Mouse (Mus musculus) limb, embryonic 14.5 days (tissue): ENCODE results near the gene Prep. TPM values are rescaled to one million over a fixed set of nuclear protein-coding genes. Genes with fewer than 3 reads are reported as not detected.

Experiments
- ATAC-seq: fragments of 200-750 bp; cut with Nextera tagmentation; 2 replicates; pipeline ENCODE4 v1.8.0; 2017; ENCODE audit warnings: low read depth, moderate number of reproducible peaks, moderate TSS enrichment; ENCODE audit not compliant: low FRiP score
- DNase-seq: peaks from one replicate; pipeline ENCODE4 v3.0.0-alpha.2; 2015; ENCODE audit warnings: low spot score
- H3K27ac ChIP-seq: fragments of 300-500 bp; sonication (generic); replicated peaks from 2 replicates; pipeline ENCODE4 v1.5.1; 2014; ENCODE audit warnings: low read depth, mild to moderate bottlenecking, low read length, moderate library complexity, mixed read lengths
- H3K27me3 ChIP-seq: fragments of 300-500 bp; sonication (generic); 2 replicates; pipeline ENCODE4 v1.6.1; 2014; ENCODE audit warnings: low read length, mixed read lengths; ENCODE audit not compliant: control insufficient read depth, insufficient read depth
- H3K36me3 ChIP-seq: fragments of 300-500 bp; sonication (generic); 2 replicates; pipeline ENCODE4 v1.6.1; 2014; ENCODE audit warnings: mild to moderate bottlenecking, low read length, moderate library complexity, mixed read lengths; ENCODE audit not compliant: control insufficient read depth, insufficient read depth
- H3K4me1 ChIP-seq: fragments of 300-500 bp; sonication (generic); 2 replicates; pipeline ENCODE4 v1.6.1; 2014; ENCODE audit warnings: antibody characterized with exemption, low read length, mixed read lengths; ENCODE audit not compliant: control insufficient read depth, insufficient read depth
- H3K4me2 ChIP-seq: fragments of 300-500 bp; sonication (generic); replicated peaks from 2 replicates; pipeline ENCODE4 v1.6.1; 2014; ENCODE audit warnings: low read depth, mild to moderate bottlenecking, low read length, moderate library complexity; ENCODE audit not compliant: severe bottlenecking
- H3K4me3 ChIP-seq: fragments of 300-500 bp; sonication (generic); replicated peaks from 2 replicates; pipeline ENCODE4 v1.5.1; 2014; ENCODE audit warnings: low read length
- H3K9ac ChIP-seq: fragments of 300-500 bp; sonication (generic); 2 replicates; pipeline ENCODE4 v1.6.1; 2014; ENCODE audit warnings: mild to moderate bottlenecking, low read depth, low read length, moderate library complexity; ENCODE audit not compliant: severe bottlenecking
- H3K9me3 ChIP-seq: fragments of 300-500 bp; sonication (generic); 2 replicates; pipeline ENCODE4 v1.6.1; 2016; ENCODE audit warnings: low read length; ENCODE audit not compliant: control insufficient read depth
- POLR2A ChIP-seq: fragments of 200-500 bp; IDR thresholded peaks from 2 replicates; pipeline ENCODE4 v1.8.0; 2012; ENCODE audit warnings: inconsistent platforms, mild to moderate bottlenecking, moderate library complexity, borderline replicate concordance; ENCODE audit not compliant: insufficient read depth, insufficient read length; ENCODE audit errors: extremely low read depth
- WGBS: fragments of 180-500 bp; shearing (Covaris S2); extraction: QIAGEN DNeasy Blood & Tissue Kit; methylation state at CpG from one replicate; pipeline ENCODE4 v1.1.7; 2014; 5-methylcytosine and 5-hydroxymethylcytosine counted together
- polyA plus RNA-seq, 2 experiments: library from polyadenylated mRNA; depleted of rRNA in 1 of 2; stranded (reverse) in 1 of 2; unstranded in 1 of 2; fragments of >200 nt; fragmentation: Nextera tagmentation in 1 of 2; extraction: Ambion mirVana in 1 of 2; gene quantifications; 2 replicates each; pipeline versions ENCODE4 v1.2.1 to v1.2.3; 2012 to 2014

Gene Prep
- polyA plus RNA-seq, 2 experiments: 15.1 to 18.8 TPM

DNA sequence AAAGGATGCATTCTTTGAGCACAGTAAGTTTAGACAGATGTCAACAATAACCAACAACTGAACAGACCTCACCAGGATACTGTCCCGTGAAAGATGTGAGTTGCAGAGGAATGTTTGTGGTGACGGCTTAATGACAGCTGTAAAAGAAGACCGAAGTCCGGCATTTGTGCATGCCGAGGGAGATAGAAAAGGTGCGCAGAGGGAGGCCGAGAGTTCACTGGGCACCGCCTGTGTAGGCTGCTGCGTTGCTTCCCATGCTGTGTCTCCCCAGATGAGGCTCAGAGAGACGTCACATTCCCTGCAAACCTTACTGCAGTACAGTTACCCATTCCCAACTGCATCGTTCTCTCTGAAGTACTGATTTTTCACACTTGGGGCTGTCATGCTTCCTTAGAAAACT lies 45.9 kb downstream of the Prep start:
- DNase-seq: no peak
- no peaks in the 10 kb centered on the region for H3K27me3 ChIP-seq
- no peak overlapping the region for H3K4me2 ChIP-seq
- no peak overlapping the region for H3K9ac ChIP-seq
- H3K4me3 ChIP-seq: no peak overlapping the region
- TF ChIP-seq POLR2A: no peak
- H3K9me3 ChIP-seq: no peaks in the 10 kb centered on the region
- WGBS: 55% methylated on average over 11 of the region's 11 CpGs
- no peak for ATAC-seq
- H3K36me3 ChIP-seq: peaks cover 52% of the 10 kb centered on the region
- H3K27ac ChIP-seq: no peak overlapping the region
- no peaks in the 10 kb centered on the region for H3K4me1 ChIP-seq

- H3K4me3 ChIP-seq: no peak overlapping the region
- H3K27me3 ChIP-seq: no peaks in the 10 kb centered on the region
- H3K9ac ChIP-seq: no peak overlapping the region
- TF ChIP-seq POLR2A: no peak
- H3K27ac ChIP-seq: no peak overlapping the region
- H3K4me2 ChIP-seq: no peak overlapping the region
- H3K4me1 ChIP-seq: no peaks in the 10 kb centered on the region
- ATAC-seq: no peak
- H3K9me3 ChIP-seq: no peaks in the 10 kb centered on the region
- peaks cover 50% of the 10 kb centered on the region for H3K36me3 ChIP-seq
- WGBS: 77% methylated on average over 4 of the region's 4 CpGs
- no peak for DNase-seq
These were observed 47.5 kb downstream of the Prep start for GRCm38 (mm10) chr10:45114462-45114861.

- Histone ChIP-seq H3K9ac (no peak overlapping the region), H3K27me3 (no peaks in the 10 kb centered on the region), H3K36me3 (peaks cover 59% of the 10 kb centered on the region), H3K4me2 (no peak overlapping the region), H3K4me1 (no peaks in the 10 kb centered on the region), H3K27ac (no peak overlapping the region), H3K4me3 (no peak overlapping the region), H3K9me3 (no peaks in the 10 kb centered on the region)
- 94% methylated on average over 5 of the region's 5 CpGs for WGBS
- no peak for TF ChIP-seq POLR2A
- ATAC-seq (no peak), DNase-seq (no peak)
These were observed 49.8 kb downstream of the Prep start for GRCm38 (mm10) chr10:45116832-45117231.

- TF ChIP-seq POLR2A: no peak
- H3K4me1 ChIP-seq: no peaks in the 10 kb centered on the region
- H3K4me2 ChIP-seq: no peak overlapping the region
- H3K9me3 ChIP-seq: no peaks in the 10 kb centered on the region
- peaks cover 64% of the 10 kb centered on the region for H3K36me3 ChIP-seq
- no peak for ATAC-seq
- DNase-seq: no peak
- H3K4me3 ChIP-seq: no peak overlapping the region
- H3K27me3 ChIP-seq: no peaks in the 10 kb centered on the region
- no peak overlapping the region for H3K9ac ChIP-seq
- 92% methylated on average over 8 of the region's 8 CpGs for WGBS
- no peak overlapping the region for H3K27ac ChIP-seq
These were observed 51.4 kb downstream of the Prep start for GRCm38 (mm10) chr10:45118389-45118788.

DNA sequence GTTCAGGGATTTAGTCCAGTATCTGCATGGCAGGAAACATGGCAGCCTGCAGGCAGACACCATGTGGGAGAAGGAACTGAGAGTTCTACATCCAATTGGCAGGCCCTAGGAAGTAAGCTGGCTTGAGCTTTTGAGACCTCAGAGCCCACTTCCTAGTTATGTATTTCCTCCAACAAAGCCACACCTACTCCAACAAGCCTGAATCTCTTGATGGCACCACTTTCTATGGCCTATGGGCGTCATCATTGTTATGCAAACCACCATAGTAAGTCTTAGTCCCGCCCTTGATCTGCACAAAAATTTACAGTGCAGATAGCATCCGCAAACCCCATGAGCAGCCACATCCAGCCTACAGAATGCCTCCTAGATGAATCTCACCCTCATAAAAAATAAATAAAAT lies 54.6 kb downstream of the Prep start:
- no peak for TF ChIP-seq POLR2A
- H3K9me3 ChIP-seq: no peaks in the 10 kb centered on the region
- no peak for DNase-seq
- no peak overlapping the region for H3K4me2 ChIP-seq
- WGBS: 99% methylated on average over 3 of the region's 3 CpGs
- H3K4me1 ChIP-seq: no peaks in the 10 kb centered on the region
- no peak overlapping the region for H3K4me3 ChIP-seq
- H3K36me3 ChIP-seq: peaks cover 57% of the 10 kb centered on the region
- no peak for ATAC-seq
- H3K9ac ChIP-seq: no peak overlapping the region
- no peak overlapping the region for H3K27ac ChIP-seq
- H3K27me3 ChIP-seq: no peaks in the 10 kb centered on the region

GRCm38 (mm10) chr10:45122476-45122875 lies 55.5 kb downstream of the Prep start:
- H3K9me3 ChIP-seq: no peaks in the 10 kb centered on the region
- no peak for TF ChIP-seq POLR2A
- H3K4me1 ChIP-seq: no peaks in the 10 kb centered on the region
- WGBS: 67% methylated on average over 5 of the region's 5 CpGs
- ATAC-seq (no peak), DNase-seq (no peak)
- no peak overlapping the region for H3K27ac ChIP-seq
- H3K4me3 ChIP-seq: no peak overlapping the region
- peaks cover 59% of the 10 kb centered on the region for H3K36me3 ChIP-seq
- H3K27me3 ChIP-seq: no peaks in the 10 kb centered on the region
- no peak overlapping the region for H3K9ac ChIP-seq
- no peak overlapping the region for H3K4me2 ChIP-seq
